Mouse (Mus musculus) c-Kit-positive CD71-positive TER-119-negative erythroid progenitor cells, embryonic 14.5 days (primary cell): ENCODE data around the gene Gnb1l.
"Not testable (repeated sequence)": the region's sequence is repeated elsewhere in the genome, so short reads cannot be mapped to it uniquely, and the experiment has no call there.

Source experiments
- DNase-seq: peaks from one replicate; pipeline ENCODE4 v3.0.0-alpha.2; 2013; ENCODE audit warnings: low read depth

The Gnb1l gene

DNA sequence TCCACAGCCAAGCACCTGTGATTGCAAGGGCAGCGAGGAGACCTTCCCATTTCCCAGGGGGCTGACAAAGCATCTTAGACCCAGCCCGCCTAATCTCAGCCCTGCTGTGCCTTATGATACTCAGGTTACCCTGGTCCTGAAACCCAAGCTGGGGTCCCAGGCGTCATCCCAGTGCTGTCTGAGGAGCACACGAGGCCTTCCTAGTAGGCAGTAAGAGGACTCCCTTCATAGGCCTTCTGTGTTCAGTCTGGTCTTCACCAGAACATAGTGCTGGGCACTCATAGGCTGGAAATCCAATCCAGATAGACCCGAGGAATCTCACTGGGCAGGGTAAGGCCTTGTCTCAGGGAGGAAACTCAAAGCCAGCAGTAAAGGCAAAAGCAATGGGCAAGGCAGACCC lies 14.7 kb upstream of the Gnb1l start:
- DNase-seq, result no peak

GRCm38 (mm10) chr16:18484386-18484785 lies 14.1 kb upstream of the Gnb1l start:
- no peak for DNase-seq

- no peak for DNase-seq
Measured at GRCm38 (mm10) chr16:18484794-18485435, 13.6 kb upstream of the Gnb1l start.

- no peak for DNase-seq
Measured at GRCm38 (mm10) chr16:18486126-18486525, 12.4 kb upstream of the Gnb1l start.

DNA sequence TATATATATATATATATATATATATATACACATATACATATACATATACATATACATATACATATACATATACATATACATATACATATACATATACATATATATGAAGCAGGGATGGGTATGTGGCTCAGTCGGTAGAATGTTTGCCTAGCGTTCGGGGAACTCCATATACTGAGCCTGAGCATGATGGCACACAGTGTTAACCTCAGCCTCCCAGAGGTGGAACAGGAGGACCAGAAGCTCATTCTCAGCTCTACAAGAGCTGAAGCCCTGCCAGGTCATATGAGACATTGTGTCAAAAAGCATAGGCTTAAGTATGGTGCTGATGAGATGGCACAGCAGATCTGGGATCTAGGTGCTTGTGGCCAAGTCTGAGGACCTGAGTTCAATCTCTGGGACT lies 8.2 kb upstream of the Gnb1l start:
- DNase-seq, result no peak

DNA sequence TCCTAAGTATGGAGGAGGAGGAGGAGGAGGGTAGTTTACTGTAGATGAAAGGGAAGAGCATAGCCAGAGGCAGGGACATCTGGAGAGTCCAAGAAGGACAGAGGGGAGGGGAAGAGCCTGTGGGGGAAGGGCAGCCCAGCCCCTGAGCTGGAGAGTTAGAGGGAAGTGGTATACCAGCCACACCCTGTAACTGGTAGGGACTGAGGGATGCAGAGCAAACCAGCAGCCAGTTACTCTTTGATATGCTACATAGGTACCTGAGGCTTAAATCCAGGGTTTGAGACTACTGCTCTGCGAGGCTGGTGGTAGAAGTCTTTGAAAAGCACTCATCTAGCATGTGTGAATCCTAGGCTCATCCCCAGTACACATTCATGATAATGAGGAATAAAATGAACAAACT lies 7.6 kb upstream of the Gnb1l start:
- DNase-seq, result no peak

- DNase-seq, result peak; percentile 40
Measured at GRCm38 (mm10) chr16:18497865-18498515, 523 bp upstream of the Gnb1l start.

GRCm38 (mm10) chr16:18498996-18499395 lies 483 bp downstream of the Gnb1l start:
- DNase-seq, result no peak

DNA sequence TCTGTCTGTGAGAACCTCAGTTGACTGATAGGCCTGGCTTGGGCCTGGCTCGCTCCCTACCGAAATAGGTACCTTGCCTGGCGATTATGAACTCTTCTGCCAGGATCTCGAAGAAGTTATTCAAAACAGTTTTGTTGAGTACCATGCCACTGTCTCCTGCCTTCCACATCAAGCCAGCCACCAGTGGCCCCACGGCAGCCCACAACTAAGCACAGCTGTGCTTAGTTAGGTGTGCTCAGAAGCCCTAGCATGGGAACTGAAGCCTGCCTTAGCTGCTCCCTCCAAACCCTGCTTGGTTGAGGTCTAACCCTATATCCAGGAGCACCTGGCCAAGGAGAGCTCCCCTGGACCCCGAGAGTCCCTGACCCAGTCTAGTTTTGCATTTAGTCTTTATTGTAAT lies 3.0 kb downstream of the Gnb1l start:
- no peak for DNase-seq

DNA sequence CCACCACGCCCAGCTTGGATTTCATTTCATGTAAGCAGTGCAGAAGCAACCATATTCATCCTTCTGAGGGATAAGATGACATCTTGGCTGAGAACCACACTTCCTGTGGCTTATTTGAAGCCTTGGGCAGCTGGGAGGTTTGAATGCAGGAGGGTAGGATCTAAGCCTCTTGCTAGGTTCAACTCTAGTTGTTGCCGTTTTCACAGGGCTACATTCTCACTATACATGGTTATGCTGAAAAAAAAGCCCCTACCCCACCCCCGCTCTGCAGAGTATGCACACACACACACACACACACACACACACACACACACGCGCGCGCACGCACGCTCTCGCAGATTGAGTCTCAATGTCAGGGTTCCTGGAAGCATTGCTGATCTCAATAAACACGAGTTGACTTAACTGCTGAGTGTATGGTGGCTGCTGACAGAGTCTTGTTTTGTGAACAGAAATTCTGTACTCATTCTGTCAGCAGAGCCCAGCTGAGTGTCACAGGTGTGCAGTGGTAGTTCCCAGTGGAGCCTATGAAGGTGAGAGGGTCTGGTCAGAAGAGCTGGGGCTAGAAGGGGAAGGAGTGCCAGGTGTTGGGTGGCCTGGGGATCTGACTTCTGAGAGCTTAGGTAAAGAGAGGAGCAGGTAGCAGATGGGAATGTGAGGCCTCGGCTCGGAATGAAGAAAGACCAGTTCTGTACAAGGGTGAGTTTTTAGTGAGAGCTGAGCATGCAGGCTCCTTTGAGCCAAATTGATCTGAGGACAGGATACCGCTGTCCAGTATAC lies 5.2 kb downstream of the Gnb1l start:
- no peak for DNase-seq

DNA sequence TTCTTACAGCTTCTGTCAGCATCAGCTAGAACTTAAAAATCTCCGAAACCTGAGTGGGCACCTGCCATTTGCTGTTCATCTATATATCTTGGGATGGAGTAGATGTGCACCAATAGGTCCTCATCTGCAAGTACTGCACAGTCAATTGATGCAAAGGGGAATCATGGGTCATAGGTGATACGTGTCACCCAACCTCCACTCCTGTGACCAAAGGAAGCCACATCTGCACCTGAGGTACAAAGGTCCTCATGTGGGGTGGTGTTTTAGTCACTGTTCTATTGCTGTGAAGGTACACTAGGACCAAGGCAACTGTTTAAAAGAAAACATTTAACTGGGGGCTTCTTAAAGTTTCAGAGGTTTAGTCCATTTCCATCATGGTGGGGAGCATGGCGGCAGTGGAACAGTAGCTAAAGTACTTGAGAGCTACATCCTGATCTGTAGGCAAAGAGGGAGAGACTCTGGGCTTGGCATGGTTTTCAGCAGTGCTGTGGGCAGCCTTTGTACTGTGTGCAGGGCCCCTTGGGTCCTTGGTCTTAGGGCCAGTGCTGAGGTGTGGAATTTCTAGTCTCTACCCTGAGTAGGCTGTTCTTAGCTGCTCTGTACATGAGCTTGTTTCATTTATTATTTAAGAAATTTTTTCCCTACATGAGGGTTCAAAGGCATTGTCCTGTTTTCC lies 8.1 kb downstream of the Gnb1l start:
- DNase-seq, result no peak

DNA sequence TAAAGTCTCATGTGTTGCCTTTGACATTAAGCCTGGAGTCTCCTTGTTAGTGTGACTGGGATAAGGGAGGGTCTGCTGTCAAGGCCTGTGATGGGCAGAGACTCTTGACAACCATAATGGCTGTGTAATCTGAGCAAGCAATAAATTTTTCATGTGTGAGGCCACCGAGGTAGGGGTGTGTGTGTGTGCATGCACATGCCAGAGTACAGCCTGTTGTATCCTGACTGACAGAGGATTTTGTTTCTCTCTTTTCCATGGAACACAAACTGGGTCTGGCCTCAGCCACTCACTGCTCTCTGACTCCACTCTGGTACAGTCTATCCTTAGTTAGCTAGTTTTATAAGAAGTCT lies 8.7 kb downstream of the Gnb1l start:
- no peak for DNase-seq

- DNase-seq, result no peak
Measured at GRCm38 (mm10) chr16:18511741-18512140, 13.2 kb downstream of the Gnb1l start.

DNA sequence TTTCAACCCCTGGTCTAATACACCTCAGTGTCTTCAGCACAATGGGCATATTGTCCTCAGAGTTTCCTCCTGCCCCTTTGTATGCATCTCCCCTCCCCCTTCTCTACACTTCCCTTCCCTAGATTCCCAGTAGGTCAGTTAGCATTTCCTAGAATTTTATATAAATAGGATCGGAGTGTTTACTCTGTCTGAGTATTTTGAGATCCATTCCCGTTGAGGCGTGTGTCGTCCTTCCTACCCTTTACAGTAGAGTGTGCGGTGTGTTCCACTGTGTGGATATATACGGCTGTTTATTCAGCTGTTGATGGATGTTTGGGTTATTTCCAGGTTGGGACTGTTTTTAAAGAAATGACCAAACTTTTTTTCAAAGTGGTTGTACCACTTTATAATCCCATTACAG lies 15.0 kb downstream of the Gnb1l start:
- DNase-seq, result no peak

DNA sequence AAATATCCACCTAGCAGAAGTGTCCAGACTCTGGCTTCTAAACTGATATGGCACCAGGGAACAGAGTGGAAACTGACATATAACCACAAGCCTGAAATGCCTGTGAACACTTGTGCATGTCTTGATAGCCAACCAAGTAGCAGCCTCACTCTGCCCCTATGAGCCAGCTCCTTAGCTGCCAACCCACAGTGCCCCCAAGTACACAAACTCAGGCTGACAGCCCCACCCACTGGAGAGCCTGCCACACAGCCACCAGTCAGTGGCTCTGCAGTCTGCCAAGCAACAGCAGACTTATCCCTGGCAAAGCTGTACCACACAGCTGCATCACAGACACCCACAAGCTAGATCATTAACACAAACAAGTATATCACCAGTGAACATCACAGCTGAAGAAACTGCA lies 19.6 kb downstream of the Gnb1l start:
- DNase-seq, result no peak

DNA sequence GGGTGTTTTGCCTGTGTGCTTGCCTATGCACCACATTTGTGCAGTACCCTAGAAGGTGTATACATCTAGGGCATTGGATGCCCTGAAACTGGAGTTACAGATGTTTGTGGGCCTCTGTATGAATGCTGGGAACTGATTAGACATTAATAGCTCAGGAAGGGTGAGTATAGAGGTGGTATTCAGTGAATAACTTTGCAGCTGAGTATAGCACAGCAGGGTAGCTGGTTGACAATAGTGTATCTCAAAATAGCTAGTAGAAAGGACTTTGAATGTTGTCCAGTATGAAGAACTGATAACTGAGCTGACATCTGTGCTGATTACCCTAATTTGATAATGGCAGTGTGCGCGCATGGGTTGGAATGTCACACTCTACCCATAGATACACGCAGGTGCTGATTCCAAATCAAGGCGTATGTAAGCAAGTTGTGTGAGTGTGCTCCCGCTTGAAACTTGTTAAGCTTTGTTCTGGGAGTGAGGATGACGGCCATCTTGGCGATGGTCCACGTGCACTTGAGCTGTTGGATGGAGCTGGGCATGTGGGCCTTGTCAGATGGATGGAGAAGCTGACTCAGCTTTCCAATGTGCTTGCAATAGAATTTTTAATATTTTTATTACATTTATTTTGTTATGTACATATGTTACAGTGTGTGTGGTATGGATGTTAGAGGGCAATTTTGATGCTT lies 25.2 kb downstream of the Gnb1l start:
- DNase-seq, result no peak

- no peak for DNase-seq
Measured at GRCm38 (mm10) chr16:18528656-18529055, 30.1 kb downstream of the Gnb1l start.

DNA sequence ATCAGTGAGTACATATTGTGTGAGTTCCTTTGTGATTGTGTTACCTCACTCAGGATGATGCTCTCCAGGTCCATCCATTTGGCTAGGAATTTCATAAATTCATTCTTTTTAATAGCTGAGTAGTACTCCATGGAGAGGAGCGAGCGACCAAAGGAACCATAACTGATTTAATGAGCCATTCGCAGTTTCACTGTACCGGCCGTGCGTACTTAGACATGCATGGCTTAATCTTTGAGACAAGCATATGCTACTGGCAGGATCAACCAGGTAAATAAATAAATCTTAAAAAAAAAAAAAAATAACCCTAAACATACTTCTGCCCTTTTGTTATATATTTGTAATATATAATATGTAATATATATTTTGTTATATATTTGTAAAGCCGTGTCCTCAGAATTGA lies 34.5 kb downstream of the Gnb1l start:
- DNase-seq, result not testable (repeated sequence)

DNA sequence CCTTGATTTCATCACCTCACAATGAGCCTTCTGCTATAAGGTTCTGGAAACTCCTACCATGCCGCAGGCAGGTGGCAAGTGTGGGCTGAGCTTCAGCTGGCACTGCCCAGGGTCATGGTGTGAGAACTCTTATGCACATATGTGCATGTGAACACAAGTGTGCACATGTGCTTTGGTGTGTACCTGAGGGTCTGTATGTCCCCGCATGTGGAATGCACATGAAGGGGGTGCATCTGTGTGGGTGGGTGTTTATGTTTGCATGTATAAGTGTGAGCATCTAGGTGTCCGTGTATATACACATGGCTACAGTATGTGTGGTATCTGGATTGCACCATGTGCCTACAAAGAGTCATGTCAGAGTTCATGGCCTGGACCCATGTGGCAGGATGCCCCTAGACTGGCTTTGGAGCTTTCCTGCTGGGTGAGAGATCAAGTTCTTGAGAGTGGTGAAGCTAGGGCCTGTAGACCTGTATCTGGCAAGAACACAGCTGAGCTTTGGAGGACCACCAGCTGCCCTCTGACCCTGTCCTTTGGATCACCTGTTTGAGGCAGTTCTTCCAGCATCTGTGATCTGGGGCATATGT lies 39.0 kb downstream of the Gnb1l start:
- no peak for DNase-seq

GRCm38 (mm10) chr16:18539281-18539680 lies 40.8 kb downstream of the Gnb1l start:
- no peak for DNase-seq

- no peak for DNase-seq
Measured at GRCm38 (mm10) chr16:18543151-18543829, 44.8 kb downstream of the Gnb1l start.
